Mouse (Mus musculus) MEL (cell line): ENCODE data around the gene Dyx1c1.

Source experiments
- CHD2 ChIP-seq: IDR thresholded peaks from 2 replicates; pipeline ENCODE4 v1.6.1; 2011; ENCODE audit warnings: low read length, improper control_type of control experiment
- CTCF ChIP-seq, 3 experiments: IDR thresholded peaks in 2 of 3; conservative IDR thresholded peaks in 1 of 3; 2 replicates each; pipeline ENCODE4 v1.5.1; 2011 to 2012; ENCODE audit warnings: low read length in 3 of 3, low read depth in 2 of 3, mild to moderate bottlenecking in 2 of 3, improper control_type of control experiment in 1 of 3, inconsistent platforms in 1 of 3, mixed read lengths in 1 of 3, moderate library complexity in 1 of 3; ENCODE audit not compliant: control insufficient read depth in 1 of 3, insufficient read depth in 1 of 3, poor library complexity in 1 of 3, severe bottlenecking in 1 of 3
- EP300 ChIP-seq, 2 experiments: IDR thresholded peaks; 2 replicates each; pipeline ENCODE4 v1.6.1; 2011; ENCODE audit warnings: improper control_type of control experiment in 2 of 2, low read length in 2 of 2, low read depth in 1 of 2, mild to moderate bottlenecking in 1 of 2
- ETS1 ChIP-seq: IDR thresholded peaks from 2 replicates; pipeline ENCODE4 v1.6.1; 2012; ENCODE audit warnings: low read depth, mild to moderate bottlenecking, inconsistent platforms, low read length, improper control_type of control experiment, moderate library complexity
- GABPA ChIP-seq: IDR thresholded peaks from 2 replicates; pipeline ENCODE4 v1.6.1; 2012; ENCODE audit warnings: low read depth, mild to moderate bottlenecking, inconsistent platforms, low read length, improper control_type of control experiment, moderate library complexity
- GATA1 ChIP-seq: IDR thresholded peaks from 2 replicates; pipeline ENCODE4 v1.6.1; 2011; ENCODE audit warnings: low read depth, low read length, improper control_type of control experiment
- HCFC1 ChIP-seq: IDR thresholded peaks from 2 replicates; pipeline ENCODE4 v1.6.1; 2012; ENCODE audit warnings: low read depth, mild to moderate bottlenecking, inconsistent platforms, low read length, improper control_type of control experiment, moderate library complexity
- POLR2A ChIP-seq, 2 experiments: IDR thresholded peaks; 2 replicates each; pipeline ENCODE4 v1.6.1; 2011 to 2012; ENCODE audit warnings: low read length in 2 of 2, mild to moderate bottlenecking in 2 of 2, control low read depth in 1 of 2, improper control_type of control experiment in 1 of 2, low read depth in 1 of 2, moderate library complexity in 1 of 2; ENCODE audit not compliant: control insufficient read depth in 1 of 2, insufficient read depth in 1 of 2, poor library complexity in 1 of 2
- POLR2AphosphoS5 ChIP-seq: IDR thresholded peaks from 2 replicates; pipeline ENCODE4 v1.6.1; 2012; ENCODE audit warnings: low read depth, borderline replicate concordance, mild to moderate bottlenecking, inconsistent platforms, low read length, moderate library complexity, mixed read lengths
- SIN3A ChIP-seq: IDR thresholded peaks from 2 replicates; pipeline ENCODE4 v1.6.1; 2012; ENCODE audit warnings: low read length, improper control_type of control experiment, inconsistent platforms
- USF2 ChIP-seq, 2 experiments: IDR thresholded peaks; 2 replicates each; pipeline ENCODE4 v1.6.1; 2011 to 2012; ENCODE audit warnings: improper control_type of control experiment in 2 of 2, low read length in 2 of 2, borderline replicate concordance in 1 of 2, inconsistent platforms in 1 of 2, low read depth in 1 of 2, mild to moderate bottlenecking in 1 of 2; ENCODE audit not compliant: insufficient read depth in 1 of 2
- ZC3H11A ChIP-seq: IDR thresholded peaks from 2 replicates; pipeline ENCODE4 v1.6.1; 2012; ENCODE audit warnings: low read depth, mild to moderate bottlenecking, inconsistent platforms, low read length, improper control_type of control experiment

- TF ChIP-seq CHD2 (no peak), USF2 (IDR thresholded peaks at IDR 0.05; ENCODE audit: borderline replicate concordance in 1 of 2, insufficient read depth in 1 of 2, low read depth in 1 of 2, low read length in 2 of 2) (no peak), SIN3A (no peak), POLR2A (IDR thresholded peaks at IDR 0.05; ENCODE audit: control insufficient read depth in 1 of 2, insufficient read depth in 1 of 2, low read depth in 1 of 2, low read length in 2 of 2, poor library complexity in 1 of 2) (no peak), CTCF (IDR thresholded peaks at IDR 0.05 in 2 of 3, conservative IDR thresholded peaks at IDR 0.05 in 1 of 3; ENCODE audit: control insufficient read depth in 1 of 3, insufficient read depth in 1 of 3, low read depth in 2 of 3, low read length in 3 of 3, poor library complexity in 1 of 3, severe bottlenecking in 1 of 3) (peak; percentile 76 to 84 (median 81)), EP300 (IDR thresholded peaks at IDR 0.05; ENCODE audit: low read depth in 1 of 2, low read length in 2 of 2) (no peak), GABPA (no peak), GATA1 (no peak), HCFC1 (no peak), ZC3H11A (0 out of 2 replicates have a peak, but pooled peaks have one; percentile 45), POLR2AphosphoS5 (no peak), ETS1 (no peak)
Measured at GRCm38 (mm10) chr9:72955546-72955945, 3.0 kb upstream of the Dyx1c1 start.
